Mouse (Mus musculus): ENCODE measurements at regions not wholly inside any gene's neighbourhood (a gene's known extent, or its start where the extent isn't known, plus 50 kb on each side); places are given as distances from the start of the nearest gene placed in this dataset.

DNA sequence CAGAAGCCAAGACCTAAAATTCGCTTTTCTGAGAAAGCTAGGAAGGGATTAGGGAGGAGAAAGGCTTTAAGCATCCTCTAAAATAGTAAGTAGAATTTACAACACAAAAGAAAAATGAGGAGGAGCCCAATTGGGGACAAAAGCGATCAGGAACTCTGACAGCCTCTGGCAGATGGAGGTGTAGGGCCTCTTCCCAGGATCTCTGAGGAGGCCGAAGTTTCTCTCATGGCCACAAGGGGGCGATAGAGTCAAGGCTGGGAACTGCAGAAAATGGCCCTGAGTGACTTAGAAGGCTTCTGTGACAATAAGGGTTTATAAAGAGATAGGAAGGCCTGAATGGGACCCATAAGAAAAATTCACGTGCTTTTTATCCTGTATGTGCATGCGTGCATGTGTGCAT is 77.8 kb upstream of the Grin2a start:
- TF ChIP-seq CTCF (IDR thresholded peaks at IDR 0.05; ENCODE audit: control insufficient read depth, insufficient read depth, insufficient read length) (peak; percentile 17), MYOG (IDR thresholded peaks at IDR 0.05; ENCODE audit: control insufficient read depth, extremely low read depth, insufficient read length) (no peak), MAX (IDR thresholded peaks at IDR 0.05) (no peak), CEBPB (IDR thresholded peaks at IDR 0.05; ENCODE audit: low read depth) (no peak)

All from C2C12 (cell line).